Mouse (Mus musculus) CH12.LX (cell line): ENCODE measurements at regions not wholly inside any gene's neighbourhood (a gene's known extent, or its start where the extent isn't known, plus 50 kb on each side); places are given as distances from the start of the nearest gene placed in this dataset.

Experiments used
- DNase-seq: peaks from one replicate; pipeline ENCODE4 v3.0.0-alpha.2; 2013; ENCODE audit errors: extremely low read depth
- H3K27ac ChIP-seq: 2 replicates; pipeline ENCODE4 v1.5.1; 2012; ENCODE audit warnings: low read depth, mild to moderate bottlenecking, control low read depth, moderate library complexity; ENCODE audit not compliant: insufficient read depth
- H3K27me3 ChIP-seq: replicated peaks from 2 replicates; pipeline ENCODE3; 2012; ENCODE audit warnings: inconsistent platforms
- H3K36me3 ChIP-seq, 2 experiments: replicated peaks in 1 of 2; 2 replicates each; pipeline versions ENCODE3 to v1.6.1; 2012; ENCODE audit warnings: inconsistent platforms in 1 of 2, low read length in 1 of 2, mild to moderate bottlenecking in 1 of 2, mixed read lengths in 1 of 2, moderate library complexity in 1 of 2; ENCODE audit not compliant: control insufficient read depth in 1 of 2, insufficient read depth in 1 of 2
- H3K4me1 ChIP-seq, 2 experiments: 2 replicates each; pipeline ENCODE4 v1.6.1; 2012; ENCODE audit warnings: inconsistent platforms in 1 of 2, moderate library complexity in 1 of 2; ENCODE audit not compliant: insufficient read depth in 2 of 2, control insufficient read depth in 1 of 2
- H3K4me2 ChIP-seq: 2 replicates; pipeline ENCODE4 v1.6.1; 2012; ENCODE audit warnings: low read depth, mild to moderate bottlenecking, control low read depth; ENCODE audit not compliant: poor library complexity, insufficient read depth, severe bottlenecking
- H3K4me3 ChIP-seq, 3 experiments: fragments of 150-350 bp in 1 of 3; sonication (generic) in 1 of 3; replicated peaks in 1 of 3; 2 replicates each; pipeline versions ENCODE3 to v1.5.1; 2011 to 2012; ENCODE audit warnings: low read depth in 2 of 3, low read length in 2 of 3, mild to moderate bottlenecking in 2 of 3, moderate library complexity in 2 of 3, control low read depth in 1 of 3, improper control_type of control experiment in 1 of 3, inconsistent platforms in 1 of 3, mixed read lengths in 1 of 3; ENCODE audit not compliant: poor library complexity in 1 of 3
- H3K79me2 ChIP-seq: replicated peaks from 2 replicates; pipeline ENCODE4 v1.6.1; 2012; ENCODE audit warnings: mild to moderate bottlenecking, moderate library complexity; ENCODE audit not compliant: control insufficient read depth, poor library complexity, insufficient read depth, severe bottlenecking; ENCODE audit errors: extremely low read depth
- H3K9ac ChIP-seq: 2 replicates; pipeline ENCODE4 v1.6.1; 2012; ENCODE audit warnings: low read depth, mild to moderate bottlenecking, control low read depth, moderate library complexity; ENCODE audit not compliant: insufficient read depth
- H3K9me3 ChIP-seq: replicated peaks from 2 replicates; pipeline ENCODE3; 2012; ENCODE audit warnings: low read length, inconsistent platforms, mixed read lengths
- BHLHE40 ChIP-seq: IDR thresholded peaks from 2 replicates; pipeline ENCODE4 v1.6.1; 2011; ENCODE audit warnings: mild to moderate bottlenecking, low read depth, low read length, improper control_type of control experiment
- CHD1 ChIP-seq: IDR thresholded peaks from 2 replicates; pipeline ENCODE4 v1.6.1; 2012; ENCODE audit warnings: low read depth, low read length, improper control_type of control experiment, inconsistent platforms
- CHD2 ChIP-seq: IDR thresholded peaks from 2 replicates; pipeline ENCODE4 v1.6.1; 2011; ENCODE audit warnings: low read length, improper control_type of control experiment
- CTCF ChIP-seq, 2 experiments: IDR thresholded peaks in 1 of 2; conservative IDR thresholded peaks in 1 of 2; 2 replicates each; pipeline ENCODE4 v1.5.1; 2011 to 2012; ENCODE audit warnings: low read depth in 2 of 2, low read length in 2 of 2, improper control_type of control experiment in 1 of 2, inconsistent platforms in 1 of 2, mild to moderate bottlenecking in 1 of 2, moderate library complexity in 1 of 2
- EP300 ChIP-seq: IDR thresholded peaks from 2 replicates; pipeline ENCODE4 v1.6.1; 2011; ENCODE audit warnings: low read length, improper control_type of control experiment
- ETS1 ChIP-seq: conservative IDR thresholded peaks from 2 replicates; pipeline ENCODE4 v1.6.1; 2012; ENCODE audit warnings: low read depth, mild to moderate bottlenecking, inconsistent platforms, low read length, improper control_type of control experiment, moderate library complexity
- IRF4 ChIP-seq: IDR thresholded peaks from 2 replicates; pipeline ENCODE4 v1.6.1; 2014; ENCODE audit warnings: low read depth, mild to moderate bottlenecking, inconsistent platforms, low read length, improper control_type of control experiment
- JUN ChIP-seq: IDR thresholded peaks from 2 replicates; pipeline ENCODE4 v1.6.1; 2011; ENCODE audit warnings: low read depth, mild to moderate bottlenecking, low read length, improper control_type of control experiment, moderate library complexity; ENCODE audit not compliant: insufficient read depth
- SMC3 ChIP-seq: IDR thresholded peaks from 2 replicates; pipeline ENCODE4 v1.6.1; 2011; ENCODE audit warnings: low read depth, low read length, improper control_type of control experiment
- TBP ChIP-seq: conservative IDR thresholded peaks from 2 replicates; pipeline ENCODE4 v1.6.1; 2011; ENCODE audit warnings: low read depth, low read length, improper control_type of control experiment
- UBTF ChIP-seq: IDR thresholded peaks from 2 replicates; pipeline ENCODE4 v1.6.1; 2012; ENCODE audit warnings: low read depth, mild to moderate bottlenecking, inconsistent platforms, low read length, improper control_type of control experiment, moderate library complexity
- USF1 ChIP-seq: IDR thresholded peaks from 2 replicates; pipeline ENCODE4 v1.6.1; 2014; ENCODE audit warnings: low read depth, mild to moderate bottlenecking, inconsistent platforms, low read length, improper control_type of control experiment
- ZC3H11A ChIP-seq: IDR thresholded peaks from 2 replicates; pipeline ENCODE4 v1.6.1; 2012; ENCODE audit warnings: low read depth, mild to moderate bottlenecking, inconsistent platforms, low read length, improper control_type of control experiment
- ZKSCAN1 ChIP-seq: IDR thresholded peaks from 2 replicates; pipeline ENCODE4 v1.6.1; 2012; ENCODE audit warnings: low read depth, inconsistent platforms, low read length, improper control_type of control experiment, borderline replicate concordance
- dilution Hi-C: fragments of 300-500 bp; cut with MboI; formaldehyde crosslinking; loops from 2 replicates; pipeline ENCODE4 v1.14.3; 2020; ENCODE audit warnings: low sequenced_read_pairs; ENCODE audit not compliant: extremely low pct_unique_long_range_greater_than_20kb, extremely low pct_ligation_motif_present
- in situ Hi-C: fragments of 300-500 bp; cut with MboI; formaldehyde crosslinking; loops from 3 replicates; pipeline ENCODE4 v1.14.3; 2019; ENCODE audit warnings: low sequenced_read_pairs, low pct_ligation_motif_present, low pct_unique_long_range_greater_than_20kb, mixed read lengths

GRCm38 (mm10) chr11:63785965-63786364, 136.1 kb downstream of the Hs3st3b1 start:
- Histone ChIP-seq H3K27me3 (no peaks in the 10 kb centered on the region), H3K79me2 (no peaks in the 10 kb centered on the region)
- TF ChIP-seq EP300 (no peak), BHLHE40 (no peak), ZKSCAN1 (no peak), UBTF (no peak), CHD2 (no peak), IRF4 (no peak)
- TF ChIP-seq, all 38 proteins: peak for 0
- dilution Hi-C loops, result no loop called here
- H3K27ac ChIP-seq, result no peak overlapping the region
- no peak overlapping the region for H3K4me2 ChIP-seq
- no peak for DNase-seq
- H3K4me3 ChIP-seq, result no peak overlapping the region
- H3K9ac ChIP-seq, result no peak overlapping the region
- H3K4me1 ChIP-seq, result peaks cover 3 to 11% of the 10 kb centered on the region in 2 experiments; a peak in 3 of 4 replicates
- H3K36me3 ChIP-seq, result no peaks in the 10 kb centered on the region
- H3K9me3 ChIP-seq, result no peaks in the 10 kb centered on the region
- in situ Hi-C loops, result no loop called here

GRCm38 (mm10) chr11:63789473-63790120, 132.5 kb downstream of the Hs3st3b1 start:
- dilution Hi-C loops, result no loop called here
- no peaks in the 10 kb centered on the region for H3K79me2 ChIP-seq
- TF ChIP-seq SMC3 (no peak), CHD1 (no peak), ZC3H11A (no peak), ZKSCAN1 (no peak), CTCF (conservative IDR thresholded peaks at IDR 0.05 in 1 of 2, IDR thresholded peaks at IDR 0.05 in 1 of 2; ENCODE audit: low read depth in 2 of 2, low read length in 2 of 2) (no peak), ETS1 (no peak), USF1 (no peak), IRF4 (no peak), JUN (no peak), EP300 (no peak), TBP (no peak), BHLHE40 (no peak)

More at GRCm38 (mm10) chr11:63789473-63790120, 132.5 kb downstream of the Hs3st3b1 start:
- no peak overlapping the region for H3K9ac ChIP-seq
- H3K9me3 ChIP-seq, result no peaks in the 10 kb centered on the region
- in situ Hi-C loops, result no loop called here
- no peak overlapping the region for H3K4me3 ChIP-seq
- peaks cover 3% of the 10 kb centered on the region for H3K27me3 ChIP-seq
- H3K36me3 ChIP-seq, result no peaks in the 10 kb centered on the region
- H3K27ac ChIP-seq, result no peak overlapping the region
- H3K4me2 ChIP-seq, result no peak overlapping the region
- peaks cover 3 to 11% of the 10 kb centered on the region in 2 experiments; a peak in 3 of 4 replicates for H3K4me1 ChIP-seq
- DNase-seq, result no peak
